Mouse (Mus musculus) frontal cortex, adult 2 months (tissue): Measurements from ENCODE around the gene Ankub1. TPM values are rescaled to one million over a fixed set of nuclear protein-coding genes. Genes with fewer than 3 reads are reported as not detected.

Source experiments
- DNase-seq, 2 experiments: peaks; one replicate each; pipeline ENCODE4 v3.0.0; 2022; ENCODE audit warnings: low spot score in 1 of 2; ENCODE audit errors: extremely low spot score in 1 of 2
- polyA plus RNA-seq: library from polyadenylated mRNA; depleted of rRNA; stranded (reverse); fragments of >200 nt; gene quantifications from 2 replicates; pipeline ENCODE4 v1.2.3, GENCODE M21; 2012; rRNA removed

The Ankub1 gene
- 0.99 and 1.2 TPM in 2 replicates for polyA plus RNA-seq

- DNase-seq: peak in 1 of 2 experiments; percentile 15
Measured at GRCm38 (mm10) chr3:57692719-57693118, at the start of gene Ankub1. Gene Ankub1, minus strand, starts transcription at chr3:57692799.

GRCm38 (mm10) chr3:57739830-57740229, 47.2 kb upstream of the Ankub1 start:
- DNase-seq: no peak

- DNase-seq: no peak
Measured at GRCm38 (mm10) chr3:57736419-57737095, 44.0 kb upstream of the Ankub1 start.

GRCm38 (mm10) chr3:57735511-57736370, 43.1 kb upstream of the Ankub1 start, which contains the start of gene Rnf13:
Gene Rnf13, plus strand, starts transcription at chr3:57736062.
- peak; percentile 96 to 98 for DNase-seq

- DNase-seq: no peak
Measured at GRCm38 (mm10) chr3:57732206-57732915, 39.8 kb upstream of the Ankub1 start.

GRCm38 (mm10) chr3:57714151-57714550, 21.6 kb upstream of the Ankub1 start:
- no peak for DNase-seq

GRCm38 (mm10) chr3:57696779-57697178, 4.2 kb upstream of the Ankub1 start:
- DNase-seq: no peak

- DNase-seq: no peak
Measured at GRCm38 (mm10) chr3:57696249-57696648, 3.6 kb upstream of the Ankub1 start.

GRCm38 (mm10) chr3:57691772-57692171, 827 bp downstream of the Ankub1 start:
- DNase-seq: no peak

- no peak for DNase-seq
Measured at GRCm38 (mm10) chr3:57677786-57678185, 14.8 kb downstream of the Ankub1 start.

- DNase-seq: no peak
Measured at GRCm38 (mm10) chr3:57674075-57674474, 18.5 kb downstream of the Ankub1 start.

GRCm38 (mm10) chr3:57673586-57673985, 19.0 kb downstream of the Ankub1 start:
- no peak for DNase-seq

- DNase-seq: peak; percentile 63 to 92
Measured at GRCm38 (mm10) chr3:57667054-57667723, 25.4 kb downstream of the Ankub1 start.

- no peak for DNase-seq
Measured at GRCm38 (mm10) chr3:57665880-57666279, 26.7 kb downstream of the Ankub1 start.

GRCm38 (mm10) chr3:57664682-57665081, 27.9 kb downstream of the Ankub1 start:
- DNase-seq: no peak

GRCm38 (mm10) chr3:57663731-57664130, 28.9 kb downstream of the Ankub1 start:
- peak in 1 of 2 experiments; percentile 83 for DNase-seq

- DNase-seq: no peak
Measured at GRCm38 (mm10) chr3:57658608-57659007, 34.0 kb downstream of the Ankub1 start.

GRCm38 (mm10) chr3:57653646-57654045, 39.0 kb downstream of the Ankub1 start:
- DNase-seq: no peak

- DNase-seq: no peak
Measured at GRCm38 (mm10) chr3:57652485-57652884, 40.1 kb downstream of the Ankub1 start.

GRCm38 (mm10) chr3:57651865-57652259, 40.7 kb downstream of the Ankub1 start:
- no peak for DNase-seq
